Mouse (Mus musculus) cerebellum, postnatal 36 days (tissue): Measurements from ENCODE around the gene Ky.

Source experiments
- DNase-seq, 2 experiments: peaks; one replicate each; pipeline ENCODE4 v3.0.0; 2021 to 2022; ENCODE audit warnings: mixed read lengths in 2 of 2

Gene Ky

DNA sequence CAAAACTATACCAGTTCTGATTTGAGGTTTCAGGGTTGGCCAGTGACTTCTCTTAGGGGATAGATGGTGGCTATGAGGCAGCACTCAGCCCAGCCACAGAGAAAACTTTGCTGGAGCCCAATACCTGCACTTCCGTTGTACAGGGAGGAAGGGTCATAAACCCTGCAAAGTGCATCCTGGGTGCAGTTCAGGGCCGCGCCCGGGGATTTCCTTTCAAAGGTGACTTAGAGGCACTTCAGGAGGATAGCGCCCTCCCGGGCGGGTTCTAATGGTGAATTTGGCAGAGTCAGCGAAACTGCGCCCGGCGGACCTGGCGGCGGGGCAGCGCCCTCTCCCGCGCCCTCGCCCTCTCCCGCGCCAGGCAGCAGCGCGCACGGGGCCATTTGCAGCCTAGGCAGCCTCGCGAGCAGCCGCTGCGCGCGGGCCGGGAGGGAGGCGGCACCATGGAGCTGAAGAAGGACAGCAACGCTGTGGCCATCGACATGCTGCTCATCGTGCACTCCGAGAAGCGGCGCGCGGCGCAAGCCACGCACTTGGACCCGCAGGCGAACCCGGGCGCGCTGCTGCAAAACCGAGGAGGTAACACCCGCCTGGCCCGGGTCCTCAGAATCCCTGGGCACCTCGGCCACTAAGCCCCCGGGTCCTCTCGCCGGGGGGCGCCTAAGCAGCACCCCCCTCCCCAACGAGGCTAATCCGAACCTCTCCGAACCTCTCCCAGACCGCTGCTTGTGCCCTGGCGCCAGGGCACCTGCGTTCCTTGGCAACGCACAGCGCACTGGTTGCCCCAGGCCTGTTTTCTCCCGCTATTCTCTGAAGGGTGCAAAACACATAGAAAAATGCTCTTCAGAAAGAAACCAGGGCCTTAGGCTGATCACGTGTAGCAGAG, at the start of gene Ky:
TSS of gene Ky (plus strand) at position 51 of the 886 bp plus-strand sequence.
- DNase-seq: peak; percentile 57 to 61

DNA sequence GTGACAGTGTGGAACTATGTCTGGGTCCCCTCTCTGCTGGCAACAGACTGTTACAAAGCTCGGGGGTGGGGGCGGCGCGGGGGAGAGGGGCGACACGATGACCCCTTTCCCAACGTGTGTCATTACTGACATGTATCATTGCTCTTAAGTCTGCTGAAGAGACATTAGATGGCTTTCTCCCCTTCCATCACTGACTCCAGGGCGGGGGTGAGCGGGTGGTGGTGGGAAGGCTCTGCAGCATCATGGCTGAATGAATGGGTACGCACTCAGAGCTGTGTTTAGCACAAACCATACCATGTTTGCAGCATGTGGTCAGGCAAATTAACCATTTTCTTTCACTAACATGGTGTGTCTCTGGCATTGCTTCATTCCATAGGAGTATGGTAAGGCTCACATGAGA, 43.3 kb upstream of the Ky start:
- no peak for DNase-seq

DNA sequence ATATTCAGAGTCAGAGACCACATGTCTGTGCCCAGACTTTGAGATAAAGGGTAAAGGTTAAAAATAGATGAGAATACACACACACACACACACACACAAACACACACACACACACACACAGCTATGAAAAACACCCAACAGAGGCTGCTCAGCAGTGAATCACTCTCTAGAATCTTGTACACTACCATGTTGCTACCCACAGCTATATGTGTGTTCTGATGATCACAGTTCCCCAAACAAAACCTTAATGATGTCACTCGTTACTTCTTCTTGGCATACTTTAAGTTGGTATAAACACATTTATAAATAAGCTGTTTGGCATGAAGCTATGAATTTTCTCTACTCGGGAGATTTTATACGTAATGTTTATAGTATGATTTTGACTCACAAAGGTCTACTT, 40.5 kb upstream of the Ky start:
- no peak for DNase-seq

DNA sequence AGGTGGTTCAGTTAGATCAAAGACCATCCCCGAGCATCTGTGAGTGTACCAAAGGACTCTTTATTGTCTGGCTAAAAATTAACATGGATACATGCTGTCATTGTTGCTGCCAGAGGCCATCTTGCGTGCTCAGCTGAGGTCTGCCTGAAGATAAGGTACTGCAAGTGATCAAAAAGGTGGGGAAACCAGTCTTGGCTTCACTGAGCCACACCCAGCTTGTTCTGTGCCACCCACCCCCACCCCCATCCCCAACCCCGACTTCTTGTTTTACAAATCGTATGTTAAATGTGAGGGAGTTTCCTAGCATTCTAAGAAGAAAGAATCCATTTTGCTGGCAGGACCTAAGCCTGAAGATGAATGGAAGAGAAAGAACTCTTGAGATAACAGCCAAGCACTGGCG, 39.8 kb upstream of the Ky start:
- DNase-seq: no peak

DNA sequence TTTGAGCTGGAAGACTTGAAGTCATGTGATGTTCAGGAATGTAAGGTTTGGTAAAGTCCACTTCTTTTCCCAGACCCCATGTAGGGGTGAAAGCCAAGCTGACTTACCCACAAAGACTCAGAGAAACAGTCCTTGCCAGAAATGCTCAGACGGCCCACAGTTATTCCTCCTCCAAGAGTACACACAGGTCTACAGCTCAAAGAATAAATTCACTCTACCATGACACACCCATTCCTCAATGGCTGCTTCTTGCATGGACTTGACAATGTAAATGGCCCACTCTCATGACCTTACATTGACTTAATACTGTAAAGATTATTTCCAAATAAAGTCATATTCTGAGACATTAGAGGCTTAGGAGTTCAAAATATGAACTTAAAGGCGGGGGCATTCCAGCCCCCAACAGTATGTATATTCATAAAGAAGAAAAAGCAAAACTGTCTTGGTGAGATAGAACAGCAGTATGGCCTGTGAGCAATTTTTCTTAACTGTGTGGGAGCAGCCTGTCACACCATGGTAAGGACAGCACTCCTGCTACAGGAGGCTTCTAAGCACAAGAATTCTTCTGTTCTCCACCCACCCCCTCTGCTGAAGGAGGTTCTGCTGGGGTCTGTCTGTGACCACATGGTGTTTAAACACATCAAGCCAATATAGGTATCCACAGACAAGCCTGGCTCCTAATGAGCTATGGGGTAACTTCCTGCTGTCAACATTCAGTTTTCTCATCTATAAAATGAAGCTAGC, 35.3 kb upstream of the Ky start:
- no peak for DNase-seq

DNA sequence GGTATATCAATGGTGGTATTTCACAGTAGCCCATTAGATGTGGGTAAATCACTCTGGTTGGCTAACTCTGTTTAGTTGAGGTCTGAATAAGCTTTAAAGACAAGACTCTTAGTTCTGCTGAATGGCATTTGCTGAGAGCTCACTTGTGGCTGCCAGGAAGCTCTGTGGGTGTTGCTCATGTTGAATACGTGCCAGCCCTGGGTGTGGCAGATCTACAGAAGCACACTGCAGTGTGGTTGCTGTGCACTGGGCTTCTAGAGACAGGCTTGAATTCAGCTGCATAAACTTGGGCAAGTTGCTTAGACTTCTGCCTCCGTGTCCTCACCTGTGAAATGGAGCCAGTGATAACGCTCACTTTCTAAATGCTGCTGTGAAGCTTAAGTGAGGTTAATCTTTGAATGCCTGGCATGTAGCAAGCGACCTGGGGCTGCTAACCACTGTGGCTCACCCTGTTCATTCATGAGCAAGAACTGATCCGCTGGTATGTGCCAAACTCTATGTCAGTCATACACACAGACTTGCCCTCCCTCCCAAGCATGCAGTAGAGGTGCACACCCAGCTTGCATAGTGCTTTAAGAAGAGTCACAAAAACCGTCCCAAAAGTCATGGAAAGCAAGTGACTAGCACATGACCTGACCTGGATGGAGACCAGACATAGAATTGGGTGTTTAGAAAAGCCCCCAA, 27.6 kb upstream of the Ky start:
- no peak for DNase-seq

DNA sequence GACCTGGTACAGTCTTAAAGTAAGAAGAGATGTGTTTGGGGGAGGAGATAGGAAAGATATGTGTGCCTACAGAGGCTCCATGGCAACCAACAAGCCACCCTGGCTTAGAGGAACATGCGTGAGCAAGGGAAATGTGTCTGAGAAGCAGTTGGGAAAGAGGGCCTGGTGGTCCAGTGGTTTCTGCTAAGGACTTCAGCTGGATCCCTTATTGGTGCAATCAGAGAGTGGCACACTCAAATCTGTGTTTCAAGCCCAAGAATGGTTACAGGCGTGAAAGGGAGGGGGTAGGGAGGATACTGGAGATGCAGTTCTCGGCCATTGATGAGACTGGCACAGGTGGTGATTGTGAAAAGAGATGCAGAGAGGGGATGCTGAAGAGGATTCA, 27.1 kb upstream of the Ky start:
- no peak for DNase-seq

DNA sequence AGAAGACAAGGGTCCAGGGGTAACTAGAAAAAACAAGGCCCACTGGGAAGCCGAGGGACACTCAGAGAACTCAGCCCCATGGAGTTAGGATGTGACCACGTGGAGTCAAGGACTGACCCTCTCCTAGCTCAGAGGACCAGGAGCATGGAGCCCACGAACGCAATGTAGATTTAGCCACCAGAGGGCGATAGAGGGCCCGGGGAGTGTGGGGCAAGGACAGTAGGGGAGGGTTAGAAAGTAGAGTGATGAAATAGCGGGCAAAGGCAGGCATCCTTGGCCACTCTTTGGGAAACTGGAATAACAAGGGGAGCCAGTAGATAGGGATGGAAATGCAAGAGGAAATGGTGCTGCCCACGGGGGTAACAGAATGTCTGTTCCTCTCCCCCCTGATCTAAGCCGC, 26.5 kb upstream of the Ky start:
- peak in 1 of 2 experiments; percentile 38 for DNase-seq

DNA sequence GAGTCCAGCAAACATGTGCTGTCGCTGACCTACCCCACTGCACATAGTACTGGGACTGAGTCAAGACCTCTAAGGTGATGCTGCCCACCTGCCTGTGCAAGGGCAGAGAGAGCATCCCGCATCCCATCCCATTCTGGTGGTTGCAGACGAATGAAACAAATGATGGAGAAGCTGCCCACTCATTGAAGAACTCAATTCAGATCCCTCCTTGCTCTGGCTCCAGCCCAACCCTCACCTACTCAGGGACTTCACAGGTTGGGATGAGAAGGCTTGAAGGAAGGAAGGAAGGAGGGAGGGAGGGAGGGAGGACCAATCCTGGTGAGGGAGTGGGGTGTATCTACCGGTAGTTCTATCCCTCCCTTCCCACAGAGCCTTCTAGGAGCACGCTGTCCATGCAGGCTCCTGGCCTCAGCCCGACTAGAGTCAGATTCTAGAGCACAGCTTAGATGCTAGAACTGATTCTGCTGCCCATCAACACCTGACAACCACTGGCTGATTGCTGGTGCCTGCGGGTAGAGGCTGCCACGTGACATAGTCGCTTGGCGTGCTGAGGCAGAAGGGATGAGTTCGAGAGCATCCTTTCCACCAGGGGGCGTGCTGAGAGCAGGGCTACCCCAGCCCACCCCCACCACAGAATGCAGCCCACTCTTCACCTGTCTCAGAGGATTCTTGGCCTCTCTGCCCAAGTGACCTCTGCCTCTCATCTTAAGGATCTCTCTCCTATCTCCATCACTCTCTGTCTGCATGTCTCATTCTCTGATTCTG, 13.3 kb upstream of the Ky start:
- DNase-seq: peak; percentile 6 to 40

DNA sequence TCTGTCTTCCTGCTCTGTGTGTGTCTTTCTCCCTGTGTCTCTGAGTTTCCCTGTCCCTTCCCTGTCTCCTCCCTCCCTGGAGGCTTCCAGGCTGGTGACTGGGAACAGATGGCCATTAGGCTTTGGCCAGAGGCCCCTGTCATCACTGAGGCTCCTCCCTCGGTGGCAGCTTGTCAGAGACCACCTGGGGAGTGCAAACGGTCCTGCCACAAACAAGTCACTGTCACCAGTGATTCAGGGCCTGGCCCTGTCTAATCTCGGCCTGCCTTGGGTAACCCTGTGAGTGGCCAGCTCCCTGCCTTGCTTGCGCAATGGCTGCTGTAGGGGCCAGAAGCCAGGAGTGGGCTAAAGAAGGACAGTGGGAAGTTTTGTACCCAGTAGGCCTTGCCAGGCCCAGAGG, 12.5 kb upstream of the Ky start:
- DNase-seq: peak; percentile 94

DNA sequence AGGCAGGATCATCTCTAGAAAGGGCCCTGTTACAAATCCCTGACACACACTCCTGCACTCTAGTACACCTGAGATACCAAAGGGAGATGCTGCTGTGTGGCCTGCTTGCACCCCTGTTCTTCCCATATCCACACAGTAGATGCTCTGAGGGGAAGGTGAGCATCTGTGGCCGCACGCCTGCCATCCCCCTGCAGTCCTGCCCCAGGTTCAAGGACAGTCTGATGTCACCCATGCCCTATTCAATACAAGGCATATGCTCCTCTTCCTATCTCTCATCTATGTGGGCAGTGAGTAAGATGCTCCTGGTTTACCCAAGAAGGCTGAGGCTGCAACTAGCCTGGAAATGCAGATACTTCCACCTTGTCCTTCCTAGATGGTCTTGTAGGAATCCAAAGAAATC, 11.6 kb upstream of the Ky start:
- no peak for DNase-seq

DNA sequence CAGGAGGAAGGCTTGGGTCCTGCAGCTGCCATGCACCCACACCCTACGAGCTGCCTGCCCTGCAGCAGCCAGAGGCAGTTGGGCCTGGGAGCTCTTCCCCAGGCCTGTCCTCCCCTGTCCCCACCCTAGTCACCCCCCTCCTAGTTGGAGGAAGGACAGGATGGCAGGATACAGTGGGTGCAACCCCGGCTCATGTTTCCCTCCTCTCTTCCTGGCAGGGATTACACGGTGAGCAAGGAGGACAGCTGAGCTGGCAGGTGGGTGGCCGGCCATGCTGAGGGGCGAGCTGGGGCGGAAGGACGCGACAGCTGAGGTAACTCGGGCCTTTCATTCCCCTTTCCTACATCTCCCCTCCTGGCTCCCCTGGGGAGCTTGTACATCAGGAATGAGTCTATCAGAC, 11.1 kb upstream of the Ky start:
- DNase-seq: no peak

DNA sequence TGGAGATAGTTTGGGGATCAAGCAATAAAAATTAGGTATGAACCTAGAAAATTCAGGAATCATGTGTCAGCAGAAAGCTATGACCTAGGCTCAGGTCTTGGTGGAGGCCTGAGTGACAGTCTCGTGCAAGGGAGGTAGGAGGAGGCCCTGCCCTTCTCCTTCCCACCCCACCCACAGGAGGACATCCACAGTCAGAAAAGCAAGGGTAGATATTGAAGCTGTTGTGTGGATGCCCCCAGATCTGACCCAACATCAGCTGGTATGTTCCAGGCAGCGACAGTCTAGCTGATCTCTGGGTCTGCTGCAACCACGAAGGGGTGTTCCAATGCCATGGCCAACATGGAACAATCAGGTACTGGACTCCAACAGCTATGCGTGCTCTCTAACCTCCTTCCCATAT, 10.3 kb upstream of the Ky start:
- DNase-seq: no peak

DNA sequence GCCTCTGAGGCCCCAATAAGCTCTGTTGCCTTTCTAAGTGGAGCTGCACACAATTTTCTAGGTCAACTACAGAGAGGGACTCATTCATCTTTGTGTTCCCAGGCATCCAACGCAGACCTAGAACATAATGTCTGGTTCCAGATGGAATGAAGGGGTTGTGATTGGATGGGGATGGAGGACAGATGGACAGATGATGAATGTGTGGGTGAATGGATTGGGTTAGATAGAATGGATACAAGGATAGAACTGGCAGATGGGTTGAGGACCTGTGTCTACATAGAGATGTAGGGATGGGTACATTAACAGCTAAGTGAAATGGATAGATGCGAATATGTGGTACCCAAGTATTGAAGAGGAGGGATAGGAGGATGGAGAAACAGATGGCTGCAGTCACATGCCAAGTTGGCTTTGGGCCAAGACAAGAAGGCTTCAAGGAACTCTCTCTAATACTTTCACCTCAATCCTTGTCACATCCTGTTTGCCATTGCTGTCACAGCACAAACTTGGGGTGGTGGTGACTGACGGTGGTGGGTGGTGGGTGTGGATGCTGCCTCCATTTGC, 9.0 kb upstream of the Ky start:
- DNase-seq: peak; percentile 40 to 48

DNA sequence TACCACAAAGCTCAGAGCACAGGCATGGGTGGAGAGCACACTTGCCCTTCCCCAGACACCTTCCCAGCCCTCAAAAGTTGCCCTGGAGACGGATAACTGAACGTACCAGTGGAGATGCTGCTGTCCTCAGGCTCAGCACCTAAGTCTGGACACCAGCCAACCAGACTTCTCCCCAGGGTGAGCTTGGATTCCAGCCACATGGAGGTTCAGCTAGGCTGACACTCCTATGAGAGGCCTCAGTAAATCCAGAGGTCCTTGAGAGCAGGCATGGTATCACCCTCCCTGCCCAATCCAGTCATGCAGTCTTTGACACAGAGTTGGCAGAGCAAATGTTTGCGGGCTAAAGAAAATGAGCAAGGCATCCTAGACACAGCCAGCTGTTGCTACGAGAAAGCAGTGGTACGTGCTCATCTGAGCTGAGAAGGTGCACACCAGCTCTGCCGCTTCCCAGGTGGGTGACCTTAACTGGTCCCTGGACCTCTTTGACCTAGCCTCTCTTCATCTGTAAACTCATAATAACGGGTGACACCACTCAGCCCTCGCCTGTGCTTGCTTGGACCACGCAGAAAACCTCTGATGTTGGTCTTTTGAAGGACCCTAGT, 8.4 kb upstream of the Ky start:
- DNase-seq: no peak

DNA sequence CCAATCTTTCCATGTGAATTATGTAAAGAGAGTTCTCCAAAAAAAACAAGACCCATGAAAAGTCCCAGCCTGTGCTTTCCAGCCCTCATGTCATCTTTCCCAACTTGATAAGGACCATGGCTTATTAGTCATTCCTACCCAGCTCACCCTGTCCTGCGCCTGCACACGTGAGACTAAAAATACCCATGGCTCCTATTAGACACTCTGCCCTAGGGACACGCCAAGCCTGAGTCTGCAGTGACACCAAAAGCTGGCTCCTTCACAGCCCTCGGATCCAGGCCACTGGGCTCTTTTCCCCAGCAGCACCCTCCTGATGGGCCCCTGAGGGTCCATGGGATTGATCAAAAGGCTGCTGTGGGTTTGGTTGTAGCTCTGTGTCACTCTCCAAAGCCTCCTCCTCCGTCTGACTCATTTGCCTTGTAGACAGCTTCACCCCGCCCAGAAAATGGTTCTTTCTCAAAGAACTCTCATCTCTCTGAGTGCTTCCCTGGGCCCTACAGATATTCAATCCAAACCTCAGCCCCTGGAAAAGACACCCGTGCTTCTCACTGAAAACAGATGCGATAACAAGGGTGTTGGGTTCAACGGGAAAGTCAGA, 7.6 kb upstream of the Ky start:
- DNase-seq: no peak

DNA sequence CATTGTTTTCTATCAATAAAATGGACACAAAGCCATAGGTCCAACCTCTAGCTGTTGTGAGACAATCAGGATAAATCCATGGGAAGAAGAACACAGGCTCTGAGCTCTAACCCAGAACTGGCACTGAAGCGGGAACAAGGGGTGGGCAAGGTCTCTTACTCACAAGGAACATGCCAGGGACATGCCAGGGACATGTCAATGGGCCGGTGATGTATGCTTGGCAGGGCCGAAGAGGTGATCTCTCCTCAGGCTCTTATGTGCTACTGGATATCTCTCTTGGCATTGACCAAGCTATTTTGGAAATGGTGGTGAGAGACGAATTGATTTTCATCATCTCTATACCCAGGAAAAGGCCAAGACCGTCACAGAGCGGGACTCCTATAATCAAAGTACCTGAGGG, 6.8 kb upstream of the Ky start:
- no peak for DNase-seq

DNA sequence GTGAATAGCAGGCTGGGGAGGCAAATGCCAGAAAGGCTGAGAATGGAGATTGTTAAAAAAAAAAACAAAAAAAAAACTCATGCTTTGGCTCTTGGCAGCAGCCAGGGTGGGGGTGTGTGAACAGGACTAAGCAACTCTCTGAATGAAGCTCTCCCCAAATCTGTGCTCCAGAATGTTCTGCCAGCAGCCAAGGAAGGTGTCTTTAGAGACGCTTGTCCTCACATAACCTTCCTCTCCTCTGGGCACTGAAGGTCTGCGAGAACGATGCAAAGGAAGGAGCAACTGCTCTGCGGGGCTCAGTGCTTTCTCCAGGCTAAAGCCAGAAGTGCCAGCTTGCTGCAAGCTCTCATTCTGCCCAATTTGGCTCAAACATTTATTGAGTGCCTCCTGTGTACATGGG, 6.3 kb upstream of the Ky start:
- peak; percentile 27 to 41 for DNase-seq

DNA sequence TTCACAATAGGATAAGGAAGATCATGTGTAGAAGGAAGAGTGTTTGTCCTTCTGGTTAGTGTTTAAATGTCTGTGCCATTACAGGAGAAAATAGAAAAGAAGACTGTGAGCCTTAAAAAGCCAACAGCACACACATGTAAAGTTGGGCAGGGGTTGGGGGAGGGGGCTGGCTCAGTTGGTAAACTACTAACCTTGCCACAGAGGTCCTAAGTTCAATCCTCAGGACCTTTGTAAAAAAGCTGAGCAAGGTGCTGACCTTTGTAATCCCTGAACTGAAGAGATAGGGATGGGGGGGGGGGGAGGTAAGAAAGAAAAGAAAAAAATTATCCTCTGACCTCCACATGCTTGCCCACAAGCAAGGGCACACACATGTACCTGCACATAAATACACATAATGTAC, 5.8 kb upstream of the Ky start:
- DNase-seq: no peak

DNA sequence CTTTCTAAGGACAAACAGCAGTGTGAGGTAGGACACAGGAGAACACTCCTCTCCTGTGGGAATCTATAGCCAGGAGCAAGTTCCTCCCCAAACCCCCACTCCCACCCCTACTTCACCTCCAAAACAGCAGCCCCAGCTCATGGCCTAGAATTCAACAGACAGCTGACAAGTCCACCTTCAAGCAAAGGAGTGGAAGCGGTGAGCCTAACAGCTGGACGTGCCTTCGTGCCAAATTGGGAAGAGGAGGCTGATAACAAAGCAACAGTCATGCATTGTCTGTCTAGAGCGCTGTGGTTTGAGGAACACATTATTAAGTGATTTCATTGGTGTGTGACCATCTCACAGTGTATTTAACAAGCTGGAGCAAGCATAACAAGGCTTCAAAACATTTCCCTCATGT, 4.4 kb upstream of the Ky start:
- DNase-seq: no peak

DNA sequence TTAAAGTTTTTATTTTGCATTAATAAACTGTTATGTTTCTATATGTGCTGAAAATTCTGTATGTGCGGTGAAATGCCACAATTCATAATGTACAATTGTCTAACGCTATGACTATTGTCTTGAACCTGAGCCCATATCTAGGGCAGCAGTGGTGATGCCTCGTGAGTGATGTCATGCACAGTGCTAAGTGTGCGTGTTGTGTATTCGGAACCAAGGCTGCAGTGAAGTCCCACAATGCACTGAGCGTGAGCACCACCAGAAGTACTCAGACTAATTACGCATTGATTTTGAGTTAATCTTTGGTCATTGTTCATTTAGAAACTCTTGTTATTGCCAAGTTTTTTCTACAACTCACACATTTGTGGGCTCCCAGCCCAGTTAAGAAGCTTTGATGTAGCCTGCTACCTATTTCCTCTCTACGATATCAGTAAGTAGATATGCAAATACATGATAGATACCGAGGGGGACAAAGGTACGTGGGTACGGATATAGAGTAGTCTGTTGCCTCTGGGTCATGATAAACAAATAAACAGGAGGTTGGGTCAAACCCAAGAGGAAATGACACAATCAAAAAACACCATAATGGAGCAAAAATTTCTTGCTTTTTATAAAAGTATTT, 3.4 kb upstream of the Ky start:
- DNase-seq: no peak
